Mouse (Mus musculus) limb, embryonic 13.5 days (tissue): ENCODE measurements around the gene Faap24. TPM values are rescaled to one million over a fixed set of nuclear protein-coding genes. Genes with fewer than 3 reads are reported as not detected.

Experiments used
- ATAC-seq: fragments of 200-750 bp; cut with Nextera tagmentation; 2 replicates; pipeline ENCODE4 v1.8.0; 2017; ENCODE audit warnings: low read depth, moderate number of reproducible peaks, moderate TSS enrichment; ENCODE audit not compliant: low FRiP score
- H3K27ac ChIP-seq: fragments of 300-500 bp; sonication (generic); 2 replicates; pipeline ENCODE4 v1.5.1; 2015; ENCODE audit warnings: inconsistent platforms, mild to moderate bottlenecking, moderate library complexity
- H3K27me3 ChIP-seq: fragments of 300-500 bp; sonication (generic); 2 replicates; pipeline ENCODE4 v1.6.1; 2015; ENCODE audit warnings: mild to moderate bottlenecking, inconsistent platforms
- H3K36me3 ChIP-seq: fragments of 300-500 bp; sonication (generic); 2 replicates; pipeline ENCODE4 v1.6.1; 2015; ENCODE audit warnings: inconsistent platforms, mild to moderate bottlenecking, moderate library complexity
- H3K4me1 ChIP-seq: fragments of 300-500 bp; sonication (generic); 2 replicates; pipeline ENCODE4 v1.6.1; 2015; ENCODE audit warnings: inconsistent platforms
- H3K4me2 ChIP-seq: fragments of 300-500 bp; sonication (generic); replicated peaks from 2 replicates; pipeline ENCODE4 v1.6.1; 2015; ENCODE audit warnings: inconsistent platforms, mild to moderate bottlenecking, moderate library complexity
- H3K4me3 ChIP-seq: fragments of 300-500 bp; sonication (generic); 2 replicates; pipeline ENCODE4 v1.5.1; 2015; ENCODE audit warnings: moderate library complexity, mild to moderate bottlenecking, inconsistent platforms
- H3K9ac ChIP-seq: fragments of 300-500 bp; sonication (generic); 2 replicates; pipeline ENCODE4 v1.6.1; 2015; ENCODE audit warnings: mild to moderate bottlenecking, inconsistent platforms
- H3K9me3 ChIP-seq: fragments of 300-500 bp; sonication (generic); 2 replicates; pipeline ENCODE4 v1.6.1; 2016; ENCODE audit warnings: inconsistent platforms
- WGBS: fragments of 180-500 bp; shearing (Covaris S2); methylation state at CpG from one replicate; pipeline ENCODE4 v1.1.7; 2015; 5-methylcytosine and 5-hydroxymethylcytosine counted together
- polyA plus RNA-seq: library from polyadenylated mRNA; unstranded; fragments of >200 nt; fragmentation: Nextera tagmentation; extraction: Ambion mirVana; gene quantifications from 2 replicates; pipeline ENCODE4 v1.2.1, GENCODE M21; 2015

Faap24 gene
- polyA plus RNA-seq, 1 experiment from 2014 or later: 16.7 TPM

DNA sequence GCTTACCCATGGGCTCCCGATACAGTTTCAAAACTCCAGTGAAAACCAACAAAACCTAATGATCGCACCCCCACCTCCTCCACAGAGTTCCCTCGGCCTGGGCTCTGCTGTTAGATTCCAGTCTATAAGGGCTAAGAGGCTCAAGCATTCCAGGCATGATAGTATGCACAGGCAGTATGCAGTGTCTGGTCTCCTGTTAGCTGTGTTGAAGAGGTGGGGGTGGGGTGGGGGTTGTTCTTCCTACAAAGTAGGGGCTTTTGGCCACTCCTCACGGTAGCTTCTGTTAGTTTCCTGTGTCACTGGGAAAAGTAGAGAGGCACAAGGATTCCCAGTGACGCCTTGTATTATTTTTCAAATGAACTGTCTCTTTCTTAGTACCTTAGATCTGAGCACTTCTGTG is 34.4 kb downstream of the Faap24 start:
- Histone ChIP-seq H3K4me2 (no peak overlapping the region), H3K9me3 (no peaks in the 10 kb centered on the region), H3K4me3 (no peak overlapping the region), H3K9ac (no peak overlapping the region), H3K27me3 (no peaks in the 10 kb centered on the region), H3K4me1 (peaks cover 12% of the 10 kb centered on the region; the same call in 1 of the 2 replicates), H3K27ac (no peak overlapping the region), H3K36me3 (no peaks in the 10 kb centered on the region)
- 66% methylated on average over 5 of the region's 5 CpGs for WGBS
- no peak for ATAC-seq

DNA sequence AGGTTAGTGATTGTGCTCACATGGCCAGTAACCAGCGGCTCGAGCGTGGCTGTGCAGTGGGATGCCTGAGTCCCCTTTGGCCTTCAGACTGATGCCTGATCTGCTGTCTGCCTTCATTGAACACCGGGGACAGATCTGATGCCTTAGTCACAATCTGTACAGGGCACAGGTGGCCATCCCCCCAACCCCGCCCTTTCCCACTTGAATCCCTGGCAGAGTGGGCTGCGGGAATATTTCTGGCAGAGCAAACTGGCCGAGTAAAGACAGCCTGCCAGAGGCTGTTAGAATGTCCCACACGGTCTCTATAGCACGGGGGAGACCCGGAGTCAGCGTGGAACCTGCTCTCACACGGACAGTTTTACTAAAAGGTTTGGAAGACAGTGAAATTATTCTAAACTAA is 39.0 kb downstream of the Faap24 start:
- no peaks in the 10 kb centered on the region for H3K9me3 ChIP-seq
- peaks cover 8% of the 10 kb centered on the region; the same call in 1 of the 2 replicates for H3K4me1 ChIP-seq
- WGBS: 87% methylated on average over 12 of the region's 12 CpGs
- H3K36me3 ChIP-seq: no peaks in the 10 kb centered on the region
- no peak overlapping the region for H3K4me3 ChIP-seq
- no peak overlapping the region for H3K27ac ChIP-seq
- no peak overlapping the region for H3K4me2 ChIP-seq
- no peaks in the 10 kb centered on the region for H3K27me3 ChIP-seq
- H3K9ac ChIP-seq: no peak overlapping the region
- ATAC-seq: no peak

DNA sequence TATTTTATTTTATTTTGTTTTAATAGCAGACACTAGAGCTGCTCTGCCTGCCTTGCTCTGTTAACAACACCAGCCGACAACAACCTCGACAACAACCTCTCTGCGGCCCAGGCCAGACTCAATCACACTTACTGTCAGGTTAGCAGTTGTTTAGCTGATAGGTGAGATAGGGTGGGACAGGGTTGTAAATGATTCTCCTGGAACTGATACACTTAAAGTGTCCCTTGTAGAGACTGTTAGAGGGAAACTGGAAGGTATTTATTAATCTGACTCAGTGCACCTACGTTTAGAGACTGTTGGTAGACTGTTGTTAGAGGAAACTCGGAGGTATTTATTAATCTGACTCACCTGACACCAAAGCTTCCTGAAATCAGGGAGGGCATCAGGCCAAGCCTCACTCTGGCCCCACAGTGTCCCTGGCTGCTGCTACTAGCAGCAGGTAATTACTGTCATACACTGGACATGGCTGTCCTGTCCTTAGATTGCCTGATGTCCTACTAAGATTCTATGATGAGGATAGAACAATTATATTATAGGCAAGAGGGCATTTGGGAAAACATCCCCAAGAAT is 41.2 kb downstream of the Faap24 start:
- Histone ChIP-seq H3K4me3 (no peak overlapping the region), H3K27me3 (no peaks in the 10 kb centered on the region), H3K9me3 (no peaks in the 10 kb centered on the region), H3K36me3 (no peaks in the 10 kb centered on the region), H3K9ac (no peak overlapping the region), H3K4me2 (no peak overlapping the region), H3K4me1 (peaks cover 4% of the 10 kb centered on the region; the same call in 1 of the 2 replicates), H3K27ac (no peak overlapping the region)
- WGBS: 37% methylated on average over 5 of the region's 5 CpGs
- no peak for ATAC-seq

DNA sequence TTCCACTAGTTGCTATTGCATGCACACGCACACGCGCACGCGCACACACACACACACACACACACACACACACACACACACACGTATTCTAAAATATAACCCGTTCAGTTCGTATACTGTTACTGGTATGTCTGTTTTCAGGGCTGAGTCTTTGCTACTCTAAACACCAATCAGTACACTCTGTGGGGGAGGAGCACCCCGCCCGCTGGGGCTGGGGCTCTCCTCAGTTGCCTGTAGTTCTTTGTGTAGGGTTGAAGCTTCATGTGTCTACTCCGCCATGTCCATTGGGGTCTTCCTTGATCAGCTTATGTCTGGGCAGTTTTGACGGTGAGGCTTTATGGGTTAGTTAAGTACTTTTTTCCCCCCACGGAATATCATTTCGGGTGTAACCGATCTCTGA is 43.3 kb downstream of the Faap24 start:
- ATAC-seq: no peak
- Histone ChIP-seq H3K27ac (no peak overlapping the region), H3K36me3 (no peaks in the 10 kb centered on the region), H3K9me3 (no peaks in the 10 kb centered on the region), H3K9ac (no peak overlapping the region), H3K4me2 (no peak overlapping the region), H3K4me1 (peaks cover 4% of the 10 kb centered on the region; the same call in 1 of the 2 replicates), H3K27me3 (no peaks in the 10 kb centered on the region), H3K4me3 (no peak overlapping the region)
- 92% methylated on average over 15 of the region's 15 CpGs for WGBS

DNA sequence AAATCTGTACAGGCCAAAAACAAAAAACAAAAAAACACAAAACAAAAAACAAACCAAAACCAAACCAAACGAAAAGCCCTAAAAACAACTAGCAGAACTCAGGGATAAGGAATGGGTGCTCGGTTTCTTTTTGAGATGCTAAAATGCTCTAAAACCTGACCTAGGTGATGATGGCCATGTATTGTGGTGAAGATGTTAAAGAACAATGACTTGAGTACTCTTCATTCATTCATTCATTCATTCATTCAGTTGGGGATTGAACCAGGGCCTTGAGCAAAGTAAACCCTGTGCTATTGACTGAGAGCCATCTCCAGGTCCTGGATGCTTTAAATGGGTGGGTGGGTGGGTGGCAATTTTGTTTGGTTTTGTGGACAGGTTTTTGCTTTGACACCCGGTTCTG is 45.5 kb downstream of the Faap24 start:
- Histone ChIP-seq H3K4me3 (no peak overlapping the region), H3K27me3 (no peaks in the 10 kb centered on the region), H3K4me1 (peaks cover 4% of the 10 kb centered on the region; the same call in 1 of the 2 replicates), H3K9me3 (no peaks in the 10 kb centered on the region), H3K36me3 (no peaks in the 10 kb centered on the region), H3K4me2 (no peak overlapping the region), H3K27ac (no peak overlapping the region), H3K9ac (no peak overlapping the region)
- 87% methylated on average over 3 of the region's 3 CpGs for WGBS
- ATAC-seq: no peak

DNA sequence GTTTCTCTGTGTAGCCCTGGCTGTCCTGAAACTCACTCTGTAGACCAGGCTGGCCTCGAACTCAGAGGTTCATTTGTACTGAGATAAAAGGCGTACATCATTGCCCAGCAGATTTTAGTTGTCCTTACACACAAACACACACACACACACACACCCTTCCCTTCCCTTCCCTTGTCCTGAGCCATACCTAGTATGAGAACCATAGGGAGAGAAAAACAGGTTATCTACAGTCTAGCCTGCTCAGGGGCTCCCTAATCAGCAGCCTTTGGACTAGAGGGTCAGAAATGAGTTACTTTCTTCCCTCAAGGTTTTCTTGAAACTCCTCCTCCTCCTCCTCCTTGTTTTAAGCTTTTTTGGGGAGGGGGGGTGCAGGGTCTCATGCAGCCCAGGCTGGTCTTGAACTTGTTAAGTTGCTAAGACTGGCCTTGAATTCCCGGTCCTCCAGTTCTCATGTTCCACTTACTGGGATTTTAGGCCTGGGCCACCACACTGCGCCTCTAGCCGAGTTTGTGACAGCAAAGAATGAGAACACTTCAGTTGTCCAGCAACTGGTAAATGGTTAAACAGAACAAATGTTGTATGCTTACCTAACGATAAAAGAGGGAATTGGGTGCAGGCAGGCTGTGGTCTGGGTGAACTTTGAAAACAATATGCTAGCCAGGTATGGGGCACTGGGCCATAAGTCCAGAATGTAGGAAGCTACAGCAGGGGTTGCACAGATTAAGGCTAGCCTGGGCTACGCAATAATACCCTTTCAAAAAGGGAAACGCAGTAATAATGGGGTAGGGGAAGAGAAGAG is 46.6 kb downstream of the Faap24 start:
- 88% methylated on average over 8 of the region's 8 CpGs for WGBS
- H3K9ac ChIP-seq: no peak overlapping the region

DNA sequence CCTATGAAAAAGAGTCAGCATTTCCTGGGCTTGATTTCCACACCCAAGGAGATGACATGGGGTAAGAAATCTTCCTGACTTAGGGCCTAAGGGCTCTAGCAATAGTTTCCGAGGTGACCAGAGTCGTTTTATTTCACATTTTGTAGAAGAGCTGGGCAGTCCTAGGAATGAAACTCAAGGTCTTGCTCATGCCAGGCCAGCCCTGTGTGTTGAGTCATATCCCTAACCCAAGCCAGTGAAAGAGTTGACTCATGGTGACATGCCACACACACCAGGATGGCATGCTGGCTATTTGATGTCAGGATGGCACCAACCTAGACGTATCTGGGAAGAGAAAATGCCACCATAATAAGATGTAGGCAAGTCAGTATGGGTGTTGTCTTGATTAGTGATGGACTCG is 47.6 kb downstream of the Faap24 start:
- Histone ChIP-seq H3K9ac (no peak overlapping the region), H3K27me3 (no peaks in the 10 kb centered on the region), H3K9me3 (no peaks in the 10 kb centered on the region), H3K27ac (no peak overlapping the region), H3K4me1 (no peaks in the 10 kb centered on the region), H3K4me3 (no peak overlapping the region), H3K4me2 (no peak overlapping the region), H3K36me3 (no peaks in the 10 kb centered on the region)
- 84% methylated on average over 4 of the region's 4 CpGs for WGBS
- no peak for ATAC-seq

More for the DNA sequence above, 46.6 kb downstream of the Faap24 start:
- H3K4me2 ChIP-seq: no peak overlapping the region
- ATAC-seq: no peak
- H3K4me1 ChIP-seq: no peaks in the 10 kb centered on the region
- H3K4me3 ChIP-seq: no peak overlapping the region
- H3K27ac ChIP-seq: no peak overlapping the region
- H3K27me3 ChIP-seq: no peaks in the 10 kb centered on the region
- no peaks in the 10 kb centered on the region for H3K9me3 ChIP-seq
- H3K36me3 ChIP-seq: no peaks in the 10 kb centered on the region

DNA sequence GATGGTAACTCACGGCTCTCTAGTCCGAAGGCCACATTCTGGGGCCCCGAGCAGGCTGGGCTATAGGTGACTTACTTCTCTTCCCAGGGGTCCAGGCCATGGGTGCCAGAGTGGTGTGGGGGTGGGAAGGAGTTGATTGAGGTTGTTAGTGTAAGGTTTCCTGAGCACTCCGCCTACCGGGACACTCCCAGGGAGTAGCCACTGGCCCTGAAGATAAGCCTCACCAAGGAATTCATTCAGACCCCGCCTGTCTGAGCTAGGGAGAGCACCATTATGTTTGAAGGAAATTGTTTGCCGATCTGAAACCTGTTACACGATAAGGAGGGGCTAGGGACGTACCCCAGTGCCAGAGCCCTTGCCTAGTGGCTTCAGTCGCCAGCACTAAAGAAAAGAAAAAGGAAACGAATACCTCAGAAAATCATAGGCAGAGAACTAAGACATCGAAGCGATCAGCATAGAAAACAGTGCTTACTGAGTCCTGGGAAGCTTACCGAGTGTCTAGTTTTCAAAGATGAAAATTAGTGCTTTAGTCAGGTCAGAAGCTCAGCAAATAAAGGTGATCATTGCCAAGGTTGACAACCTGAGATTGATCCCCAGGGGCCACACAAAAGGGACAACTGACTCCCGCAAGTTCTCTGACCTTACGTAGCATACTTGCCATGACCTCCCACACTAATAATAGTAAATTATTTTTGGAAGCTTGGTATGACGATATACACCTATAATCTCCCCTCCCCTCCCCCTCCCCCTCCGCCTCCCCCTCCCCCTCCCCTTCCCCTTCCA is 48.5 kb downstream of the Faap24 start:
- WGBS: 70% methylated on average over 17 of the region's 18 CpGs
- Histone ChIP-seq H3K36me3 (no peaks in the 10 kb centered on the region), H3K4me2 (no peak overlapping the region), H3K27ac (no peak overlapping the region), H3K4me1 (no peaks in the 10 kb centered on the region), H3K4me3 (no peak overlapping the region), H3K9me3 (no peaks in the 10 kb centered on the region), H3K9ac (no peak overlapping the region), H3K27me3 (no peaks in the 10 kb centered on the region)
- no peak for ATAC-seq

DNA sequence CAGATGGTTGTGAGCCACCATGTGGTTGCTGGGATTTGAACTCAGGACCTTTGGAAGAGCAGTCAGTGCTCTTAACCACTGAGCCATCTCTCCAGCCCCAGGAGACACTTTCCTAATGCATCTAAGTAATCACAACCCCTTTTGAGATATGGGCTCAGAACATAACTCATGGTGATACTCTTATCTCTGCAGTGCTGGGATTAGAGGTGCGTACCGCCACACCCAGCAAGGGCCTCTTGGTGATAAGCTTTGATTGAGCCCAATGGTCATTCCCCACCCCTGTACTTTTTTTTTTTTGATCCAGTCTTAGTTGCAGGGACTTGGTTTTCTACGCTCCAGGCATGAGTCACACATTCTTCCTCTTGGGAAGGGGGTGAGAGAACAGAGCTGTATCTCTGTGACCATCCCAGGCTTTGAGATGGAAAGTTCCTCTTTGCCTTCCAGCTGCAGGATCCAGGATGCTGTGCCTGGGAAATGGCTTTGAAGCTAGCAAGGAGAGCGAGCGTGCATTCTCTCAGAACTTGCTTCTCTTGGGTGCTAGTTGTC is 51.8 kb downstream of the Faap24 start:
- Histone ChIP-seq H3K27ac (no peak overlapping the region), H3K9ac (no peak overlapping the region), H3K27me3 (no peaks in the 10 kb centered on the region), H3K36me3 (no peaks in the 10 kb centered on the region), H3K4me2 (no peak overlapping the region), H3K4me3 (no peak overlapping the region), H3K4me1 (no peaks in the 10 kb centered on the region; the same call in 1 of the 2 replicates), H3K9me3 (no peaks in the 10 kb centered on the region)
- ATAC-seq: no peak
- WGBS: 92% methylated on average over 5 of the region's 5 CpGs

DNA sequence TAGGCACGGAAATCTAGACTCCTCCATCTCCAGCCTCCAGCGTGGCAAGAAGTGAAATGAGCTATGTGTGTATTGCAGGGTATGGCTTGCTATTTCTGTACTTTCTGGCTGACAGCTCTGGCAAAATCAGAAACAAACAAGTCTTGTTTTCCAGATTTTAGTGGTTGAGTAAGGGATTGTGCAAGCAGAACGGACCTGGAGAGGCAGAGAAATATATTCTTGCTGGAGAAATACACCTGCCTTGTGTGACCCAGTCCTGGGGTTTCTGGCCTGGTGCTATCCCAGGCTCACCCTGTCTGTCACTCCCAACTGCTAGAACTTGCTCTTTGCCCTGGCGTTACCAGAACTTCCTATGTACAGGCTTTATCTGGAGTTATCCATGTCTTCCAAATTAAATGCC is 54.1 kb downstream of the Faap24 start:
- Histone ChIP-seq H3K27me3 (no peaks in the 10 kb centered on the region), H3K36me3 (no peaks in the 10 kb centered on the region), H3K4me2 (no peak overlapping the region), H3K9ac (no peak overlapping the region), H3K4me3 (no peak overlapping the region), H3K9me3 (no peaks in the 10 kb centered on the region), H3K4me1 (no peaks in the 10 kb centered on the region; the same call in 1 of the 2 replicates), H3K27ac (no peak overlapping the region)
- 74% methylated on average over 4 of the region's 4 CpGs for WGBS
- no peak for ATAC-seq
